Mouse (Mus musculus) hindbrain, postnatal 0 days (tissue): ENCODE results near the gene Ccer2. TPM values are rescaled to one million over a fixed set of nuclear protein-coding genes. Genes with fewer than 3 reads are reported as not detected.

Experiments used
- ATAC-seq: fragments of 200-750 bp; cut with Nextera tagmentation; 2 replicates; pipeline ENCODE4 v1.8.0; 2017; ENCODE audit warnings: mild to moderate bottlenecking, moderate TSS enrichment, moderate library complexity
- DNase-seq: peaks from one replicate; pipeline ENCODE4 v3.0.0-alpha.2; 2015; ENCODE audit warnings: low spot score
- H3K27ac ChIP-seq: fragments of 300-500 bp; sonication (generic); 2 replicates; pipeline ENCODE4 v1.5.1; 2014; ENCODE audit warnings: mild to moderate bottlenecking
- H3K27me3 ChIP-seq: fragments of 300-500 bp; sonication (generic); 2 replicates; pipeline ENCODE4 v1.6.1; 2014; ENCODE audit warnings: low read length, mixed read lengths; ENCODE audit not compliant: insufficient read depth
- H3K36me3 ChIP-seq: fragments of 300-500 bp; sonication (generic); 2 replicates; pipeline ENCODE4 v1.6.1; 2014; ENCODE audit warnings: low read length, mixed read lengths; ENCODE audit not compliant: insufficient read depth
- H3K4me1 ChIP-seq: fragments of 300-500 bp; sonication (generic); 2 replicates; pipeline ENCODE4 v1.6.1; 2014; ENCODE audit warnings: antibody characterized with exemption, low read length, mixed read lengths; ENCODE audit not compliant: insufficient read depth
- H3K4me2 ChIP-seq: fragments of 300-500 bp; sonication (generic); 2 replicates; pipeline ENCODE4 v1.6.1; 2014; ENCODE audit warnings: low read depth, mild to moderate bottlenecking, low read length, moderate library complexity, mixed read lengths
- H3K4me3 ChIP-seq: fragments of 300-500 bp; sonication (generic); 2 replicates; pipeline ENCODE4 v1.5.1; 2014; ENCODE audit warnings: low read length
- H3K9ac ChIP-seq: fragments of 300-500 bp; sonication (generic); replicated peaks from 2 replicates; pipeline ENCODE4 v1.6.1; 2014; ENCODE audit warnings: mild to moderate bottlenecking, low read length, moderate library complexity, mixed read lengths
- H3K9me3 ChIP-seq: fragments of 300-500 bp; sonication (generic); 2 replicates; pipeline ENCODE4 v1.6.1; 2016; ENCODE audit warnings: low read length, mixed read lengths
- CTCF ChIP-seq: IDR thresholded peaks from 2 replicates; pipeline ENCODE4 v1.5.1; 2016; ENCODE audit warnings: antibody characterized with exemption, control low read depth, low read depth
- WGBS: fragments of 180-500 bp; shearing (Covaris S2); extraction: QIAGEN DNeasy Blood & Tissue Kit; methylation state at CpG from one replicate; pipeline ENCODE4 v1.1.7; 2014; 5-methylcytosine and 5-hydroxymethylcytosine counted together
- polyA plus RNA-seq: library from polyadenylated mRNA; unstranded; fragments of >200 nt; fragmentation: Nextera tagmentation; extraction: Ambion mirVana; gene quantifications from 2 replicates; pipeline ENCODE4 v1.2.1, GENCODE M21; 2015
- total RNA-seq: library from RNA; depleted of rRNA; stranded (reverse); fragments of >200 nt; gene quantifications from 2 replicates; pipeline ENCODE4 v1.2.3, GENCODE M21; 2014; rRNA removed

Gene Ccer2
- total RNA-seq (not detected in 2 replicates), polyA plus RNA-seq (1.4 and 1.9 TPM in 2 replicates)

DNA sequence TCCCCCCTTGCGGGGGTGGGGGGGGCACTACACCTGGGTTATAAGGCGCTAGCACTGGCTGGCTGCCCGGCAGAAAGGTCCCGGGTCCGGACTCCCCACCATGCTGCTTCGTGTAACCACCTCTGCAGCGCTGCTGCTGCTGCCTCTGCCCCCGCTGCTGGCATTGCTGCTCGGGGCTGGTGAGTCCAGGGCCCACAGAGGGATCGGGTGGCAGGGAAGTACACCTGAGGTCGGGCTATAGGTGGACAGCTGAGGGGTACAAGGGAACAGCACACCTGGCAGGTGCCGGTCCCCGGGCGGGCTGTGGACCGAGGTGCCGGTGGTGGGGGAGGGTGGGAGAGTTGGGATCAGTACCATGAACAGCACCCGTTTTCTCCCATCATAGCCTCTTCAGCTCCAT is at the start of gene Ccer2:
Gene Ccer2, plus strand, starts transcription at position 96 of the 400 bp plus-strand sequence.
- H3K9me3 ChIP-seq = no peaks in the 10 kb centered on the region
- no peak within 1 kb of the TSS for H3K27ac ChIP-seq
- H3K4me1 ChIP-seq = no peaks in the 10 kb centered on the region
- H3K9ac ChIP-seq = peak within 1 kb of the TSS; percentile 15; the same call in 1 of the 2 replicates
- peak within 1 kb of the TSS; percentile 48 for H3K4me2 ChIP-seq
- peak; percentile 51; the same call in 1 of the 2 replicates for ATAC-seq
- TF ChIP-seq CTCF = no peak
- DNase-seq = no peak
- 0 out of 2 replicates have a peak, but pooled peaks cover 4% of the 10 kb centered on the region for H3K27me3 ChIP-seq
- peaks cover 13% of the 10 kb centered on the region for H3K36me3 ChIP-seq
- WGBS = 5% methylated on average over 15 of the region's 17 CpGs
- H3K4me3 ChIP-seq = peak within 1 kb of the TSS; percentile 12; the same call in 1 of the 2 replicates

DNA sequence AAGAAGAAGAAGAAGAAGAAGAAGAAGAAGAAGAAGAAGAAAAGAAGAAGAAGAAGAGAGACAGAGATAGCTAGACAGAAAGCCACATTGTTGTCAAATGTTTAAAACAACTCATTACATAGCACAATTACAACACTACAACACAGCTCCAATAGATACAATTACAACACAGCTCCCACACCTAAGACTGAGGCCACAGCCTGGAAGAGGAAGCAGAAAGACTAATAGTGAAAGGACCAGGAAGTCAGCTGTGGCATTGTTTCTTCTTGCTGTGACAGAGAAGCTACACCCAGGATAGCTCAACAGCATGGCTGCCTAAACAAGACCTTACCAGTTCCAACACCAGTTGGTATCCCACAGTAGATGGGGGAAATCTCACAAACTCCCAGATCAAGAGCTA is 46.5 kb upstream of the Ccer2 start:
- Histone ChIP-seq H3K4me2 (no peak overlapping the region), H3K4me1 (no peaks in the 10 kb centered on the region), H3K27ac (no peak overlapping the region), H3K36me3 (no peaks in the 10 kb centered on the region), H3K27me3 (no peaks in the 10 kb centered on the region), H3K4me3 (no peak overlapping the region), H3K9me3 (no peaks in the 10 kb centered on the region), H3K9ac (no peak overlapping the region)
- no peak for TF ChIP-seq CTCF
- DNase-seq = no peak
- no peak for ATAC-seq

DNA sequence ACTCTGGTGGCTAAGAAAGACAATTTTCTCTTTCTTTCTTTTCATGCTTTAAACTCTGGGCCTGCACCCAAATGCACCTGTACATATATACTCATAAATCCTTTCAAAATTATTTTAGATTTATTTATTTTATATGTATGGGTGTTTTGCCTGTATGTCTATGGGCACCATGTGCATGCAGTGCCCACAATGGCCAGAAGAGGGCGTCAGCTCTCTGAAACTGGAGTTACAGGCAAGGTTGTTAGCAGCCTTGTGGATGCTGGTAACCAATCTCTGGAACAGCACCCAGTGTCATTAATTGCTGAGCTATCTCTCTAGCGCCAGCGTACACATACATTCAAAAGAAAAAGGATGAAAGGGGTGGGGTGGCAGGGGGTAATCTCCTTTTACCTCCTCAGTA is 45.0 kb upstream of the Ccer2 start:
- Histone ChIP-seq H3K27me3 (no peaks in the 10 kb centered on the region), H3K4me3 (no peak overlapping the region), H3K4me2 (no peak overlapping the region), H3K9me3 (no peaks in the 10 kb centered on the region), H3K9ac (no peak overlapping the region), H3K4me1 (no peaks in the 10 kb centered on the region), H3K36me3 (no peaks in the 10 kb centered on the region), H3K27ac (no peak overlapping the region)
- ATAC-seq = no peak
- peak; percentile 44 for TF ChIP-seq CTCF
- WGBS = 67% methylated on average over 3 of the region's 3 CpGs
- no peak for DNase-seq

DNA sequence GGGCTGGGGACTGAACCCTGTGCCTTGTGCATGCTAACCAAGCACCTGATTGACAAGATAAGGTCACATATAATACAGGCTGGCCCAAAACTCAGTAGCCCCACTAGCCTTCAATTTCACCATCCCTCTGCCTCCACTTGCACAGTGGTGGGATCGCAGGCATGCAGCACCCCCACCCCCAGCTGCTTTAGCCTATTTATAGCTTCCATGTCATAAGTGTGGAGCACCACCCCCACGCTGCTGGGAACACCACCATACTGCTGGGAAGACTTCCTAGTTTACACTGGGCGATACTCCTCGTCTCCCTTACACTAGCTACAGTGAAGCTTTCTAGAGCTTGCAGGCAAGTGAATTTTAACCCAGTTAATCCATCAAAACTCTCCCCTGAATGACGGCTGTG is 41.3 kb upstream of the Ccer2 start:
- no peak for DNase-seq
- no peaks in the 10 kb centered on the region for H3K9me3 ChIP-seq
- peaks cover 5% of the 10 kb centered on the region; the same call in 1 of the 2 replicates for H3K4me1 ChIP-seq
- H3K36me3 ChIP-seq = no peaks in the 10 kb centered on the region
- H3K4me3 ChIP-seq = no peak overlapping the region
- no peak overlapping the region for H3K9ac ChIP-seq
- WGBS = 83% methylated on average over 5 of the region's 5 CpGs
- H3K27me3 ChIP-seq = no peaks in the 10 kb centered on the region
- no peak for ATAC-seq
- H3K4me2 ChIP-seq = no peak overlapping the region
- TF ChIP-seq CTCF = no peak
- no peak overlapping the region for H3K27ac ChIP-seq

DNA sequence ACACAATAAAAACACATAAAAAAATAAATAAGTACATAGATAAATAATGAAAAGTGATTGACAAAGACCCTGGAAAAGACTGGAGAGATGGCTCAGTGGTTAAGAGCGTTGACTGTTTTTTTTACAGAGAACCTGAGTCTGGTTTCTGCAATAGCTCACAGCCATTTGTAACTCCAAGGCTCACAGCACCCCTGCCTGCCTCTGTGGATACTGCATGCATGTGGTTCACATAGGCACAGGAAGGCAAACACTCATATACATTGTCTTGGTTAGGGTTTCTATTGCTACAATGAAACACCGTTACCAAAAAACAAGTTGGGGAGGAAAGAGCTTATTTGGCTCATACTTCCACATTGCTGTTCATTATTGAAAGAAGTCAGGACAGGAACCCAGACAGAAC is 40.4 kb upstream of the Ccer2 start:
- TF ChIP-seq CTCF = peak; percentile 41
- DNase-seq (no peak), ATAC-seq (no peak)
- Histone ChIP-seq H3K9me3 (no peaks in the 10 kb centered on the region), H3K27me3 (no peaks in the 10 kb centered on the region), H3K27ac (no peak overlapping the region), H3K9ac (no peak overlapping the region), H3K4me2 (no peak overlapping the region), H3K36me3 (no peaks in the 10 kb centered on the region), H3K4me3 (no peak overlapping the region), H3K4me1 (peaks cover 5% of the 10 kb centered on the region; the same call in 1 of the 2 replicates)
- 90% methylated on average over 2 of the region's 2 CpGs for WGBS

DNA sequence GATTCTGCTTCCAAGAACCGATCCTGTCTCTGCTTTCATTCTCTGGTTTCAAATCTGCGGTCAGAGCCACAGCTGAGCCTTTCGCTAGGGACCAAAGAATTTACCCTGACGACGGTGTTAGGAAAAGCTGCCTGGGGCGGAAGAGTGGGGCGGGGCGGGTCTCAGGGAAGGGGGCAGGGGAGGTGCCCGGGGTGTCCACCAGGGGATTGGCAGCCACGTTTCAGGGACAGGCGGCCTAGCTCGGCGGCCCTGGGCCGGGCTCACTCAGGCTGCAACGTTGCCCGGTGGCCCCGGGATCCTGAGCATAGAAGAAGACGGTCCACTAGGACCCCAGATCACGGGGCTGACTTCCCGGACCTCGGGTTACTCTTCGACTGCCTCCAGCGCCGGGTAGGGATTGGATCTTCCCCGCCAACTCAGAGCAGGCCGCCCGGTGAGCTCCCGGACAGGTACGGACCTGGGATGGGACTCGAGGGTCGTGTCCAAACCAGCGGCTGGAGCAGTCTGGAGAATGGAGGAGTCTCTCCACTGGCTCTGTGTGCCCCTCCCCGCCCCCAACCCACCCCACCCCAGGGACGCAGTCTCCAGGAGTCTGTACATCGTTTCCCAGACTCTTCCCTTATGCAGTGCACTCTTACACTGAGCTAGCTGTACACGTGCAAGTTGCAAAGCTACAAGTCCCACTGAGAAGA is 39.2 kb upstream of the Ccer2 start, which contains the start of gene Fbxo17:
Gene Fbxo17, plus strand, starts transcription at position 215 of the 692 bp plus-strand sequence.
- 4% methylated on average over 36 of the region's 36 CpGs for WGBS
- ATAC-seq = peak; percentile 68
- TF ChIP-seq CTCF = peak; percentile 33; the same call in 1 of the 2 replicates

DNA sequence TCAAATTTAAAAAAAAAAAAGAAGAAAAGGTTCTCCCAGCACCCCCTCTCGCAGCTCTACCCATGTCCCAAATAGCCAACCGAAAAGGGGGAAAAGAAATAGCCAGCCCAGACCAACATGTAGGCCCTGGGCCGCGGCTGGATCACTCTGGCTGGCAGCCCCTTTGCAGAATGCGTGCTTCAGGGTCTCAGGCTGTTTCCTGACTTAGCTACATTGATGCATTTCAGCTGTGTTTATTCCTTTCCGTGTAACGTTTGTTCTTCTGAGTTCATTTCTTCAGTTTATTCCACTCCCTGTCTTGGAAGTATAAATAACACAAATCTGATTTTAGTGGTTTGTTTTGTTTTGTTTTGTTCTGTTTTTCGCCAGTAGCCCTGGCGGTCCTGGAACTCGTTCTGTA is 38.2 kb upstream of the Ccer2 start:
- no peak overlapping the region for H3K27ac ChIP-seq
- no peaks in the 10 kb centered on the region for H3K36me3 ChIP-seq
- no peaks in the 10 kb centered on the region for H3K9me3 ChIP-seq
- no peak overlapping the region for H3K4me3 ChIP-seq
- peaks cover 5% of the 10 kb centered on the region; the same call in 1 of the 2 replicates for H3K4me1 ChIP-seq
- H3K4me2 ChIP-seq = no peak overlapping the region
- no peak for DNase-seq
- H3K9ac ChIP-seq = no peak overlapping the region
- no peak for ATAC-seq
- WGBS = 93% methylated on average over 10 of the region's 10 CpGs
- H3K27me3 ChIP-seq = no peaks in the 10 kb centered on the region
- no peak for TF ChIP-seq CTCF

More for the DNA sequence above, 39.2 kb upstream of the Ccer2 start, which contains the start of gene Fbxo17:
- Histone ChIP-seq H3K4me2 (peak within 1 kb of the TSS; percentile 78), H3K4me1 (peaks cover 5% of the 10 kb centered on the region; the same call in 1 of the 2 replicates), H3K4me3 (peak within 1 kb of the TSS; percentile 38), H3K27me3 (no peaks in the 10 kb centered on the region), H3K36me3 (no peaks in the 10 kb centered on the region), H3K27ac (no peak within 1 kb of the TSS), H3K9me3 (no peaks in the 10 kb centered on the region), H3K9ac (peak within 1 kb of the TSS; percentile 37)
- DNase-seq = peak; percentile 49
